Mouse (Mus musculus): ENCODE measurements around the gene Plscr3. TPM values are rescaled to one million over a fixed set of nuclear protein-coding genes. Genes with fewer than 3 reads are reported as not detected.

The Plscr3 gene
- polyA plus RNA-seq, 1 experiment from 2014 or later: 85.1 TPM

GRCm38 (mm10) chr11:69818871-69819270 is 27.3 kb upstream of the Plscr3 start:
- H3K4me2 ChIP-seq (ENCODE audit: low read depth, low read length): no peak overlapping the region
- no peak overlapping the region for H3K27ac ChIP-seq (ENCODE audit: low read length)
- peaks cover 11% of the 10 kb centered on the region; the same call in 1 of the 2 replicates for H3K9me3 ChIP-seq (replicated peaks; ENCODE audit: control insufficient read depth, low read length)
- no peaks in the 10 kb centered on the region for H3K27me3 ChIP-seq (ENCODE audit: control insufficient read depth, insufficient read depth, low read length)
- H3K4me3 ChIP-seq (replicated peaks; ENCODE audit: low read length): no peak overlapping the region
- no peaks in the 10 kb centered on the region for H3K36me3 ChIP-seq (ENCODE audit: control insufficient read depth, insufficient read depth, low read length)
- no peak for ATAC-seq (ENCODE audit: insufficient read depth, low FRiP score)
- no peaks in the 10 kb centered on the region for H3K4me1 ChIP-seq (ENCODE audit: control insufficient read depth, insufficient read depth, low read length)
- H3K9ac ChIP-seq (ENCODE audit: low read length): no peak overlapping the region
- 88% methylated on average over 8 of the region's 8 CpGs for WGBS

GRCm38 (mm10) chr11:69822080-69822479 is 24.1 kb upstream of the Plscr3 start, which contains the start of gene Spem1:
TSS of gene Spem1 (minus strand) at chr11:69822180.
- Histone ChIP-seq H3K4me2 (ENCODE audit: low read depth, low read length) (no peak within 1 kb of the TSS), H3K27me3 (ENCODE audit: control insufficient read depth, insufficient read depth, low read length) (no peaks in the 10 kb centered on the region), H3K4me3 (replicated peaks; ENCODE audit: low read length) (no peak within 1 kb of the TSS), H3K36me3 (ENCODE audit: control insufficient read depth, insufficient read depth, low read length) (peaks cover 12% of the 10 kb centered on the region; the same call in 1 of the 2 replicates), H3K9me3 (replicated peaks; ENCODE audit: control insufficient read depth, low read length) (peaks cover 6% of the 10 kb centered on the region; the same call in 1 of the 2 replicates), H3K9ac (ENCODE audit: low read length) (no peak within 1 kb of the TSS), H3K27ac (ENCODE audit: low read length) (no peak within 1 kb of the TSS), H3K4me1 (ENCODE audit: control insufficient read depth, insufficient read depth, low read length) (no peaks in the 10 kb centered on the region)
- no peak for ATAC-seq (ENCODE audit: insufficient read depth, low FRiP score)
- 84% methylated on average over 3 of the region's 3 CpGs for WGBS

DNA sequence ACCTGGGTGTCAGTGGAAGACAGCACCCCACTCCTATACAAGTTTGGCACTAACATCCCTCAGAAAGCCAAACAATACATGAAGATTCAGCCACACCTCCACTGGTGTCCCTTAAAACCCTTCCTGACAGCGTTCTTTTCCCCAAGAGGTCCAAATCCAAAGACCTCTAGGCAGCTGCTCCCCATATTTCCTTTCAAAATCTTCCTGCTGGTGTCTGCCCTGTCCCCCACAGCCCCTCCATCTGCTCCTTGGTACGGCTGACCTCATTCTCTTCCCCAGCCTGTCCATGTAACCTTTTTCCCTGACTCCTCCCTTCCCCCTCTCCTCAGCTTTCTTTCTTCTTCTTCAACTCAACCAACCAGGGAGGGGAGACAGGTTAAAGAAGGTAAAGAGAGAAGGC is 22.7 kb upstream of the Plscr3 start:
- Histone ChIP-seq H3K4me3 (replicated peaks; ENCODE audit: low read length) (no peak overlapping the region), H3K27me3 (ENCODE audit: control insufficient read depth, insufficient read depth, low read length) (no peaks in the 10 kb centered on the region), H3K9ac (ENCODE audit: low read length) (no peak overlapping the region), H3K9me3 (replicated peaks; ENCODE audit: control insufficient read depth, low read length) (no peaks in the 10 kb centered on the region), H3K4me2 (ENCODE audit: low read depth, low read length) (no peak overlapping the region), H3K4me1 (ENCODE audit: control insufficient read depth, insufficient read depth, low read length) (no peaks in the 10 kb centered on the region), H3K36me3 (ENCODE audit: control insufficient read depth, insufficient read depth, low read length) (peaks cover 18% of the 10 kb centered on the region; the same call in 1 of the 2 replicates), H3K27ac (ENCODE audit: low read length) (no peak overlapping the region)
- 71% methylated on average over 2 of the region's 2 CpGs for WGBS
- no peak for ATAC-seq (ENCODE audit: insufficient read depth, low FRiP score)

GRCm38 (mm10) chr11:69828832-69829231 is 17.3 kb upstream of the Plscr3 start:
- H3K36me3 ChIP-seq (ENCODE audit: control insufficient read depth, insufficient read depth, low read length): peaks cover 18% of the 10 kb centered on the region; the same call in 1 of the 2 replicates
- ATAC-seq (ENCODE audit: insufficient read depth, low FRiP score): no peak
- 69% methylated on average over 5 of the region's 5 CpGs for WGBS

DNA sequence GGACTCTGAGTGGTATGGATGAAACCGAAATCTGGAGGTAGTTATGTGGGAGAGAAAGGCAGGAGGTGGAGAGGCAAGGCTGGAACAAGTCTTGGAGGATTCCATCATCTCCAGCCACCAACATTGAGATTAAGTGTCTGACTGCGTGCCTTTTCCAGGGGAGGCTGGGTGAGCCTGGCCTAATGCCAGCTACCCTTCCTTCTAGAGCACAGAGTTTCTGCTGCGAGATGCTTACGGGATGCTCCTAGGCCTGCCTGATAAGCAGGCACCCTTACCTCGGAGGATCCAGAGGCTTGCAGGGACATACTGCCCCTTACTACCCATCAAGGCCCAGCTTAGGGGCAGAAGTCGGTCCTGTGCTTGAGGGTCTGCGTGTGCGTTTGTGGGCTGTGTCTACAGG is 12.6 kb upstream of the Plscr3 start:
- Histone ChIP-seq H3K36me3 (ENCODE audit: control insufficient read depth, insufficient read depth, low read length) (no peaks in the 10 kb centered on the region), H3K4me1 (ENCODE audit: control insufficient read depth, insufficient read depth, low read length) (peaks cover 30% of the 10 kb centered on the region), H3K4me2 (ENCODE audit: low read depth, low read length) (peak overlapping the region; percentile 89), H3K4me3 (replicated peaks; ENCODE audit: low read length) (peak overlapping the region; percentile 43), H3K9ac (ENCODE audit: low read length) (peak overlapping the region; percentile 77), H3K27ac (ENCODE audit: low read length) (no peak overlapping the region), H3K27me3 (ENCODE audit: control insufficient read depth, insufficient read depth, low read length) (no peaks in the 10 kb centered on the region), H3K9me3 (replicated peaks; ENCODE audit: control insufficient read depth, low read length) (no peaks in the 10 kb centered on the region)
- WGBS: 53% methylated on average over 8 of the region's 8 CpGs
- ATAC-seq (ENCODE audit: insufficient read depth, low FRiP score): no peak

More at GRCm38 (mm10) chr11:69828832-69829231, 17.3 kb upstream of the Plscr3 start:
- Histone ChIP-seq H3K27ac (ENCODE audit: low read length) (no peak overlapping the region), H3K4me3 (replicated peaks; ENCODE audit: low read length) (no peak overlapping the region), H3K9me3 (replicated peaks; ENCODE audit: control insufficient read depth, low read length) (no peaks in the 10 kb centered on the region), H3K4me1 (ENCODE audit: control insufficient read depth, insufficient read depth, low read length) (peaks cover 8% of the 10 kb centered on the region; the same call in 1 of the 2 replicates), H3K27me3 (ENCODE audit: control insufficient read depth, insufficient read depth, low read length) (no peaks in the 10 kb centered on the region), H3K9ac (ENCODE audit: low read length) (no peak overlapping the region), H3K4me2 (ENCODE audit: low read depth, low read length) (no peak overlapping the region)

DNA sequence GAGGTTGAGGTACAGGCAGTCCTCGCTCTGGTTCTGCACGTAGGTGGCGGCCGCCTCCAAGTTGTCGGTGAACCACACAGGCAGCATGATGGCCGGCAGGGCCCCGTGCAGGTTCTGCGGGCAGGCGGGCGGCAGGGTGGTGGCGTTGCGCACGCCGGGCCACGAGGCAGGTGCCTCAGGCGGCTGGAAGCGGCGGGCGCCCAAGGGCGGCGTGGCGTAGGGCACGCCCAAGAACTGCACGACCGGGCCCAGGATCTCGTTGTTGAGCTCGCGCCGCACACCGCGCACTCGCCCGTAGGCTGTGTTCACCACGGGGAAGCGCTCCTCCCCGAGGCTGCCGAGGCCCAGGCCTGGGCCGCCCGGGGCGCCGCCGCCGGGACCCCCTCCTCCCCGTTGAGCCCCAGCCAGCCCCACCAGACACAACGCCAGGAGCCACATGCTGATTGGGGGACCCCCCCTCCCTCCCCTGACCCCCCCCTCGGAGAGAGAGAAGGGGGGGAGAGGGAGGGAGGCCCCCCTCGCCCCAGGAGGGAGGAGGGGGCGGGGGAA is 12.1 kb upstream of the Plscr3 start:
- Histone ChIP-seq H3K27ac (ENCODE audit: low read length) (no peak overlapping the region), H3K4me1 (ENCODE audit: control insufficient read depth, insufficient read depth, low read length) (peaks cover 32% of the 10 kb centered on the region), H3K9me3 (replicated peaks; ENCODE audit: control insufficient read depth, low read length) (no peaks in the 10 kb centered on the region), H3K27me3 (ENCODE audit: control insufficient read depth, insufficient read depth, low read length) (no peaks in the 10 kb centered on the region), H3K9ac (ENCODE audit: low read length) (peak overlapping the region; percentile 77), H3K4me2 (ENCODE audit: low read depth, low read length) (peak overlapping the region; percentile 89), H3K36me3 (ENCODE audit: control insufficient read depth, insufficient read depth, low read length) (no peaks in the 10 kb centered on the region), H3K4me3 (replicated peaks; ENCODE audit: low read length) (peak overlapping the region; percentile 43)
- ATAC-seq (ENCODE audit: insufficient read depth, low FRiP score): no peak
- WGBS: 9% methylated on average over 43 of the region's 48 CpGs

DNA sequence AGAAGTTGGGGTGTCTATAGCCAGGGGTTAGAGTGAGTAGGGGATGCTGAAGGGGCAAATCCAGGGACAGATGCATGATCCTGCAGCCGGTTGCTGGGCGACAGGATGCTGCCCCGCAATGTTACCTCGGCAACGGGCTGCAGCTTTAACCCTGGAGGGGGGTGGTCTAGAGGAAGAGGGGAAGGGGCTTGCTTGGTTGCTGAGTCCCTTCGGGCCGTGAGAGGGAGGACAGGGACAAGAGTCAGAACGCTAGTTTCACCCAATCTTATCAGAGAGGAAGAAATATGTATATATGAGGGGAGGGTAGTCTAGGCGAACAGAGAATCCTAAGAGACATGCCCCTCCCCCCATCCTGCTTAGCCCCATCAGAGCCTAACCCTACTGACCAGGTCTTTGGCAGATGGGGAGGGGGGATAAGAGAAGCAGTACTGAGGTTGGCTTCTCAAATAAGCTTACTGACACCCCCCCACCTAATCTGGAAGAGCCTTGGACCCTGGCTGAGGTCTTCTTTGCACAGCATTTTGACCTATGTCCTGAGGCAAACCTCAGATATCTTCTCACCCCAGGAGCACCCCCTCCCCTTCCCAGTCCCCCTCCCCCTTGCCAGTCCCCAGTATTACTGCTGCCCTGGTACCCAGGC is 10.7 kb upstream of the Plscr3 start:
- H3K4me3 ChIP-seq (replicated peaks; ENCODE audit: low read length): peak overlapping the region; percentile 66; the same call in 1 of the 2 replicates
- H3K4me2 ChIP-seq (ENCODE audit: low read depth, low read length): peak overlapping the region; percentile 89
- H3K27me3 ChIP-seq (ENCODE audit: control insufficient read depth, insufficient read depth, low read length): no peaks in the 10 kb centered on the region
- H3K9me3 ChIP-seq (replicated peaks; ENCODE audit: control insufficient read depth, low read length): no peaks in the 10 kb centered on the region
- peaks cover 32% of the 10 kb centered on the region for H3K4me1 ChIP-seq (ENCODE audit: control insufficient read depth, insufficient read depth, low read length)
- ATAC-seq (ENCODE audit: insufficient read depth, low FRiP score): no peak
- peak overlapping the region; percentile 86 for H3K9ac ChIP-seq (ENCODE audit: low read length)
- no peak overlapping the region for H3K27ac ChIP-seq (ENCODE audit: low read length)
- no peaks in the 10 kb centered on the region for H3K36me3 ChIP-seq (ENCODE audit: control insufficient read depth, insufficient read depth, low read length)
- 26% methylated on average over 9 of the region's 9 CpGs for WGBS

- H3K36me3 ChIP-seq (ENCODE audit: control insufficient read depth, insufficient read depth, low read length): no peaks in the 10 kb centered on the region
- no peak overlapping the region for H3K27ac ChIP-seq (ENCODE audit: low read length)
- WGBS: 15% methylated on average over 4 of the region's 4 CpGs
- no peaks in the 10 kb centered on the region for H3K27me3 ChIP-seq (ENCODE audit: control insufficient read depth, insufficient read depth, low read length)
- H3K4me3 ChIP-seq (replicated peaks; ENCODE audit: low read length): peak overlapping the region; percentile 66
- ATAC-seq (ENCODE audit: insufficient read depth, low FRiP score): no peak
- peak overlapping the region; percentile 89 for H3K4me2 ChIP-seq (ENCODE audit: low read depth, low read length)
- H3K4me1 ChIP-seq (ENCODE audit: control insufficient read depth, insufficient read depth, low read length): peaks cover 32% of the 10 kb centered on the region
- H3K9ac ChIP-seq (ENCODE audit: low read length): peak overlapping the region; percentile 86; the same call in 1 of the 2 replicates
- H3K9me3 ChIP-seq (replicated peaks; ENCODE audit: control insufficient read depth, low read length): no peaks in the 10 kb centered on the region
These were observed 10.2 kb upstream of the Plscr3 start for GRCm38 (mm10) chr11:69835966-69836335.

DNA sequence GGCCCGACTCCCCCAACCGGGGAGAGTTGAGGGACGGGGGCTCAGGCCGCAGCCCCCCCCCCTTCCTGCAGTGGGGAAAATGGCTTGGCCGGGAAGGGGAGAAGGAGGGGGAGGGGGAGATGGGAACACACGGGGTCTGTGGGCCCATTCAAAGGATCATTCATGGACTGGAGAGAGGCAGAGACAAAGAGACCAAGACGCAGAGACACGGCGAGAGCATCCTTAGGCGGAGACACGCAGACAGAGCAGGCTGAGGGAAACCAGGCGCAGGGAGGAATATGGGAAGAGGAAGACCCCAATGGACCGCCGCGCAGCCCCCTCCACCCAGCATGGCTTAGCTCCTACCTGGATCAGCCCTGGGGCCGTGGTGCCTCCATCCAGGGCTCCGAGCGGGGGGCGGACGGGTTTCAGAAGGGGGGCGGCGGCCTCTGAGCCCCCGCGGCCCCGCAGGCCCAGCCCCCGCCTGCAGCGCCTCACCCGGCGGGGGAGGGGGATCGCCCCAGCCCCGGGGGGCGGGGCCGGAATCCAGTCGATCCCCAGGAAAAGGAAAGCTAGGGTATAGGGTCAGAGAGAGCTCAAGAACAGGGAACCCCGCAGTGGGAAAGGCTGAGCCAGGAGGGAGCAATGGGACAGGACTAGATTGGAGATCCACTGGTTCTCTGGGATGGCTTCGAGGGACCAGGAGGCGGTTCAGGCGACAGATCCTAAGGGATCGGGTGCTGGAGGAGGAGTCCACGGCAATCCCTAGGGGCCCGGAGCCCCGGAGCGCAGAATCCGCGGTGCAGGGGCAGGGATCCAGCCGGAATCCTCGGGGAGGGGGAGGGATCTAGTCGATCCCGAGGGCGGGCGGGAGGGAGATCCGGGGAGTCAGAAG is 9.2 kb upstream of the Plscr3 start:
- Histone ChIP-seq H3K36me3 (ENCODE audit: control insufficient read depth, insufficient read depth, low read length) (no peaks in the 10 kb centered on the region), H3K9ac (ENCODE audit: low read length) (peak overlapping the region; percentile 86), H3K4me2 (ENCODE audit: low read depth, low read length) (peak overlapping the region; percentile 89), H3K27ac (ENCODE audit: low read length) (peak overlapping the region; percentile 83), H3K27me3 (ENCODE audit: control insufficient read depth, insufficient read depth, low read length) (no peaks in the 10 kb centered on the region), H3K4me1 (ENCODE audit: control insufficient read depth, insufficient read depth, low read length) (peaks cover 32% of the 10 kb centered on the region), H3K4me3 (replicated peaks; ENCODE audit: low read length) (peak overlapping the region; percentile 66), H3K9me3 (replicated peaks; ENCODE audit: control insufficient read depth, low read length) (no peaks in the 10 kb centered on the region)
- ATAC-seq (ENCODE audit: insufficient read depth, low FRiP score): no peak
- 1% methylated on average over 51 of the region's 52 CpGs for WGBS

All from stomach, embryonic 16.5 days (tissue).